Mouse (Mus musculus) T-helper 2 cell (primary cell): ENCODE measurements around the gene Ttll12.

Experiments
- in situ Hi-C: fragments of 300-600 bp; cut with MboI, MseI; formaldehyde crosslinking; loops from one replicate; pipeline ENCODE4 v1.15.1; 2025; ENCODE audit warnings: high pct_unique_total_duplicates

The Ttll12 gene

GRCm38 (mm10) chr15:83593702-83594512 lies 1.1 kb downstream of the Ttll12 start:
- in situ Hi-C loops = no loop called here

- in situ Hi-C loops = no loop called here
Measured at GRCm38 (mm10) chr15:83593189-83593585, 1.8 kb downstream of the Ttll12 start.

GRCm38 (mm10) chr15:83592260-83593188 lies 2.4 kb downstream of the Ttll12 start:
- in situ Hi-C loops = no loop called here

GRCm38 (mm10) chr15:83591758-83592157 lies 3.2 kb downstream of the Ttll12 start:
- in situ Hi-C loops = no loop called here

GRCm38 (mm10) chr15:83590841-83591240 lies 4.1 kb downstream of the Ttll12 start:
- in situ Hi-C loops = no loop called here

- in situ Hi-C loops = no loop called here
Measured at GRCm38 (mm10) chr15:83584741-83585220, 10.2 kb downstream of the Ttll12 start.

GRCm38 (mm10) chr15:83583419-83584156 lies 11.4 kb downstream of the Ttll12 start:
- in situ Hi-C loops = no loop called here

GRCm38 (mm10) chr15:83582931-83583330 lies 12.0 kb downstream of the Ttll12 start:
- in situ Hi-C loops = no loop called here

GRCm38 (mm10) chr15:83576651-83577050 lies 18.3 kb downstream of the Ttll12 start:
- in situ Hi-C loops = no loop called here

GRCm38 (mm10) chr15:83575543-83575942 lies 19.4 kb downstream of the Ttll12 start:
- in situ Hi-C loops = no loop called here

GRCm38 (mm10) chr15:83574731-83575351 lies 20.1 kb downstream of the Ttll12 start:
- in situ Hi-C loops = no loop called here

GRCm38 (mm10) chr15:83573606-83574005 lies 21.4 kb downstream of the Ttll12 start:
- in situ Hi-C loops = no loop called here

- in situ Hi-C loops = no loop called here
Measured at GRCm38 (mm10) chr15:83572132-83572531, 22.8 kb downstream of the Ttll12 start.

- in situ Hi-C loops = no loop called here
Measured at GRCm38 (mm10) chr15:83571636-83572035, 23.3 kb downstream of the Ttll12 start.

GRCm38 (mm10) chr15:83570641-83571040 lies 24.3 kb downstream of the Ttll12 start:
- in situ Hi-C loops = no loop called here

- in situ Hi-C loops = no loop called here
Measured at GRCm38 (mm10) chr15:83569682-83570081, 25.3 kb downstream of the Ttll12 start.

- in situ Hi-C loops = no loop called here
Measured at GRCm38 (mm10) chr15:83568544-83568943, 26.4 kb downstream of the Ttll12 start.

GRCm38 (mm10) chr15:83567728-83568127 lies 27.2 kb downstream of the Ttll12 start:
- in situ Hi-C loops = no loop called here

- in situ Hi-C loops = no loop called here
Measured at GRCm38 (mm10) chr15:83566006-83566405, 29.0 kb downstream of the Ttll12 start.

GRCm38 (mm10) chr15:83565434-83565833 lies 29.5 kb downstream of the Ttll12 start:
- in situ Hi-C loops = no loop called here
